Mouse (Mus musculus): Measurements from ENCODE around the gene Nhsl2. TPM values are rescaled to one million over a fixed set of nuclear protein-coding genes. Genes with fewer than 3 reads are reported as not detected.

Gene Nhsl2
- polyA plus RNA-seq, 1 experiment from 2014 or later: 16.5 TPM

DNA sequence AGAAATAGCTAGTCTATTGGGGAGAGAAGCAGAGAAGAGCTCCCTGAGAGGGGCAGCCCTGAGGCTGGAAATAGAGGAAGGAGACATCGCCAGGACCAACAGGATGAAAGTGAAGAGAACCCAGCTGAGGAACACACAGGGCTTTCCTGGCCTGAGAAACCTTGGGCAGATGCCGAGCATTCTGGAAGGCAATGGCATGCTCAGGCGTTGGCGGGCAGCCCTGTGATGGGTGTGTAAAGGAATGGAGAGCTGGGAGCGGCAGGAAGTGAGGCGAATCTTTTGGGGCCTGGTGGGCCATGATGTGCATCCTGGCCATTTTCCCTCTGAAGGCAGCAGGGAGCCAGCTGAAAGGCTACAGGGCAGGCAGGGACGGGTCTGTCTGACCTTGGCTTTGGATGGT lies 83.1 kb downstream of the Nhsl2 start:
- no peaks in the 10 kb centered on the region; the same call in 1 of the 2 replicates for H3K27me3 ChIP-seq (ENCODE audit: control insufficient read depth, insufficient read depth, low read length)

GRCm38 (mm10) chrX:101933346-101933745 lies 84.2 kb downstream of the Nhsl2 start:
- no peak overlapping the region for H3K9ac ChIP-seq (ENCODE audit: low read depth, low read length)

More for the DNA sequence above, 83.1 kb downstream of the Nhsl2 start:
- no peak overlapping the region for H3K9ac ChIP-seq (ENCODE audit: low read depth, low read length)
- ATAC-seq (ENCODE audit: low FRiP score, low TSS enrichment): no peak
- no peak overlapping the region for H3K4me3 ChIP-seq (ENCODE audit: low read length)
- no peak overlapping the region for H3K27ac ChIP-seq (ENCODE audit: low read depth, low read length)
- H3K9me3 ChIP-seq (ENCODE audit: control insufficient read depth, low read length): no peaks in the 10 kb centered on the region
- no peaks in the 10 kb centered on the region for H3K4me1 ChIP-seq (ENCODE audit: control insufficient read depth, insufficient read depth, low read length)
- no peaks in the 10 kb centered on the region for H3K36me3 ChIP-seq (ENCODE audit: control insufficient read depth, insufficient read depth, low read length)
- 84% methylated on average over 7 of the region's 7 CpGs for WGBS
- H3K4me2 ChIP-seq (replicated peaks; ENCODE audit: low read depth, low read length): no peak overlapping the region

GRCm38 (mm10) chrX:101935291-101935840 lies 86.2 kb downstream of the Nhsl2 start:
- Histone ChIP-seq H3K4me1 (ENCODE audit: control insufficient read depth, insufficient read depth, low read length) (no peaks in the 10 kb centered on the region), H3K36me3 (ENCODE audit: control insufficient read depth, insufficient read depth, low read length) (no peaks in the 10 kb centered on the region), H3K27ac (ENCODE audit: low read depth, low read length) (no peak overlapping the region), H3K4me3 (ENCODE audit: low read length) (no peak overlapping the region), H3K9ac (ENCODE audit: low read depth, low read length) (no peak overlapping the region), H3K4me2 (replicated peaks; ENCODE audit: low read depth, low read length) (no peak overlapping the region), H3K9me3 (ENCODE audit: control insufficient read depth, low read length) (no peaks in the 10 kb centered on the region), H3K27me3 (ENCODE audit: control insufficient read depth, insufficient read depth, low read length) (no peaks in the 10 kb centered on the region; the same call in 1 of the 2 replicates)
- ATAC-seq (ENCODE audit: low FRiP score, low TSS enrichment): peak; percentile 49; the same call in 1 of the 2 replicates
- WGBS: 46% methylated on average over 3 of the region's 3 CpGs

More at GRCm38 (mm10) chrX:101933346-101933745, 84.2 kb downstream of the Nhsl2 start:
- no peak for ATAC-seq (ENCODE audit: low FRiP score, low TSS enrichment)
- Histone ChIP-seq H3K27ac (ENCODE audit: low read depth, low read length) (no peak overlapping the region), H3K4me2 (replicated peaks; ENCODE audit: low read depth, low read length) (no peak overlapping the region), H3K4me3 (ENCODE audit: low read length) (no peak overlapping the region), H3K27me3 (ENCODE audit: control insufficient read depth, insufficient read depth, low read length) (no peaks in the 10 kb centered on the region; the same call in 1 of the 2 replicates), H3K4me1 (ENCODE audit: control insufficient read depth, insufficient read depth, low read length) (no peaks in the 10 kb centered on the region), H3K9me3 (ENCODE audit: control insufficient read depth, low read length) (no peaks in the 10 kb centered on the region), H3K36me3 (ENCODE audit: control insufficient read depth, insufficient read depth, low read length) (no peaks in the 10 kb centered on the region)
- 89% methylated on average over 5 of the region's 5 CpGs for WGBS

GRCm38 (mm10) chrX:101939486-101939885 lies 90.3 kb downstream of the Nhsl2 start:
- Histone ChIP-seq H3K4me3 (ENCODE audit: low read length) (no peak overlapping the region), H3K9ac (ENCODE audit: low read depth, low read length) (no peak overlapping the region), H3K27ac (ENCODE audit: low read depth, low read length) (no peak overlapping the region), H3K4me1 (ENCODE audit: control insufficient read depth, insufficient read depth, low read length) (no peaks in the 10 kb centered on the region), H3K27me3 (ENCODE audit: control insufficient read depth, insufficient read depth, low read length) (no peaks in the 10 kb centered on the region; the same call in 1 of the 2 replicates), H3K9me3 (ENCODE audit: control insufficient read depth, low read length) (no peaks in the 10 kb centered on the region), H3K4me2 (replicated peaks; ENCODE audit: low read depth, low read length) (no peak overlapping the region), H3K36me3 (ENCODE audit: control insufficient read depth, insufficient read depth, low read length) (no peaks in the 10 kb centered on the region)
- 86% methylated on average over 5 of the region's 5 CpGs for WGBS
- no peak for ATAC-seq (ENCODE audit: low FRiP score, low TSS enrichment)

- Histone ChIP-seq H3K4me1 (ENCODE audit: control insufficient read depth, insufficient read depth, low read length) (no peaks in the 10 kb centered on the region), H3K36me3 (ENCODE audit: control insufficient read depth, insufficient read depth, low read length) (no peaks in the 10 kb centered on the region), H3K4me3 (ENCODE audit: low read length) (no peak overlapping the region), H3K27ac (ENCODE audit: low read depth, low read length) (no peak overlapping the region), H3K9me3 (ENCODE audit: control insufficient read depth, low read length) (no peaks in the 10 kb centered on the region), H3K4me2 (replicated peaks; ENCODE audit: low read depth, low read length) (no peak overlapping the region), H3K27me3 (ENCODE audit: control insufficient read depth, insufficient read depth, low read length) (no peaks in the 10 kb centered on the region), H3K9ac (ENCODE audit: low read depth, low read length) (no peak overlapping the region)
- peak; percentile 92 for ATAC-seq (ENCODE audit: low FRiP score, low TSS enrichment)
- WGBS: 17% methylated on average over 6 of the region's 6 CpGs
Observed at GRCm38 (mm10) chrX:101942461-101942896, 93.3 kb downstream of the Nhsl2 start.

GRCm38 (mm10) chrX:101943743-101944142 lies 94.6 kb downstream of the Nhsl2 start:
- Histone ChIP-seq H3K9me3 (ENCODE audit: control insufficient read depth, low read length) (no peaks in the 10 kb centered on the region), H3K36me3 (ENCODE audit: control insufficient read depth, insufficient read depth, low read length) (no peaks in the 10 kb centered on the region), H3K27ac (ENCODE audit: low read depth, low read length) (no peak overlapping the region), H3K27me3 (ENCODE audit: control insufficient read depth, insufficient read depth, low read length) (no peaks in the 10 kb centered on the region), H3K9ac (ENCODE audit: low read depth, low read length) (no peak overlapping the region), H3K4me2 (replicated peaks; ENCODE audit: low read depth, low read length) (no peak overlapping the region), H3K4me1 (ENCODE audit: control insufficient read depth, insufficient read depth, low read length) (no peaks in the 10 kb centered on the region), H3K4me3 (ENCODE audit: low read length) (no peak overlapping the region)
- no peak for ATAC-seq (ENCODE audit: low FRiP score, low TSS enrichment)
- WGBS: 76% methylated on average over 2 of the region's 2 CpGs

GRCm38 (mm10) chrX:101944761-101945330 lies 95.7 kb downstream of the Nhsl2 start:
- WGBS: 89% methylated on average over 2 of the region's 2 CpGs
- H3K9me3 ChIP-seq (ENCODE audit: control insufficient read depth, low read length): no peaks in the 10 kb centered on the region
- no peak overlapping the region for H3K4me3 ChIP-seq (ENCODE audit: low read length)
- no peaks in the 10 kb centered on the region for H3K4me1 ChIP-seq (ENCODE audit: control insufficient read depth, insufficient read depth, low read length)
- H3K27ac ChIP-seq (ENCODE audit: low read depth, low read length): no peak overlapping the region
- no peaks in the 10 kb centered on the region for H3K27me3 ChIP-seq (ENCODE audit: control insufficient read depth, insufficient read depth, low read length)
- no peak for ATAC-seq (ENCODE audit: low FRiP score, low TSS enrichment)
- H3K36me3 ChIP-seq (ENCODE audit: control insufficient read depth, insufficient read depth, low read length): no peaks in the 10 kb centered on the region
- H3K9ac ChIP-seq (ENCODE audit: low read depth, low read length): no peak overlapping the region
- no peak overlapping the region for H3K4me2 ChIP-seq (replicated peaks; ENCODE audit: low read depth, low read length)

- Histone ChIP-seq H3K9me3 (ENCODE audit: control insufficient read depth, low read length) (no peaks in the 10 kb centered on the region), H3K4me3 (ENCODE audit: low read length) (no peak overlapping the region), H3K4me2 (replicated peaks; ENCODE audit: low read depth, low read length) (no peak overlapping the region), H3K36me3 (ENCODE audit: control insufficient read depth, insufficient read depth, low read length) (no peaks in the 10 kb centered on the region), H3K4me1 (ENCODE audit: control insufficient read depth, insufficient read depth, low read length) (no peaks in the 10 kb centered on the region), H3K27me3 (ENCODE audit: control insufficient read depth, insufficient read depth, low read length) (0 out of 2 replicates have a peak, but pooled peaks cover 2% of the 10 kb centered on the region), H3K9ac (ENCODE audit: low read depth, low read length) (no peak overlapping the region), H3K27ac (ENCODE audit: low read depth, low read length) (no peak overlapping the region)
- WGBS: 70% methylated on average over 6 of the region's 6 CpGs
- ATAC-seq (ENCODE audit: low FRiP score, low TSS enrichment): no peak
Observed at GRCm38 (mm10) chrX:101952436-101952835, 103.3 kb downstream of the Nhsl2 start.

- Histone ChIP-seq H3K4me2 (replicated peaks; ENCODE audit: low read depth, low read length) (no peak overlapping the region), H3K9me3 (ENCODE audit: control insufficient read depth, low read length) (no peaks in the 10 kb centered on the region), H3K4me1 (ENCODE audit: control insufficient read depth, insufficient read depth, low read length) (no peaks in the 10 kb centered on the region), H3K9ac (ENCODE audit: low read depth, low read length) (no peak overlapping the region), H3K36me3 (ENCODE audit: control insufficient read depth, insufficient read depth, low read length) (no peaks in the 10 kb centered on the region), H3K4me3 (ENCODE audit: low read length) (no peak overlapping the region), H3K27ac (ENCODE audit: low read depth, low read length) (no peak overlapping the region), H3K27me3 (ENCODE audit: control insufficient read depth, insufficient read depth, low read length) (0 out of 2 replicates have a peak, but pooled peaks cover 2% of the 10 kb centered on the region)
- 73% methylated on average over 2 of the region's 2 CpGs for WGBS
- ATAC-seq (ENCODE audit: low FRiP score, low TSS enrichment): no peak
Observed at GRCm38 (mm10) chrX:101953256-101953655, 104.1 kb downstream of the Nhsl2 start.
